Mouse (Mus musculus): ENCODE data around the gene Slc2a1.

DNA sequence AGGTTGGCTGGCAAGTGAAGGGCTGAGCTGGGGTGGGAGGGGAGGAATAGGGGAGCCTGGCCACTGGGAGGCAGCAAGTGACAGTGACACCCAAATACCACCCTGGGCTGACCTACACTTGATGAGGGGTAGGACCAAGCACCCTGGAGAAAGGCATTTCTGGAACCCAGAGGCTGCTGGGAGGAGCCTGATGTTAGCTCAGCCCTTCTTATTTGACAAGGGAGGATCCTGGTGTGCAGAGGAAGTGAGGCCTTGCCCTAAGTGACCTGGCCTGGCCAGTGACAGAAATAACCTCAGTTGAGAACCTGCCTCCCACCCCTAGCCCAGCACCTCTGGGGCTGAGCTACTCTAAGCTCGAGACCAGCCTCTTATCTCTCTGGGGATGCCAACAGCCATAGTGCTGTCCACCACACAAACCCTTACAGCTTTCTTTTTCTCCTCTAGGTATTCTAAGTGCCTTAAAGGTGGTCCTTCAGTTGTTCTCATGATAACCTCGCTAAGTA, 16.3 kb downstream of the Slc2a1 start:
- TF ChIP-seq CTCF (IDR thresholded peaks at IDR 0.05; ENCODE audit: low read depth, low read length) (no peak), POLR2A (IDR thresholded peaks at IDR 0.05; ENCODE audit: extremely low read depth, insufficient read depth, low read length) (no peak)

Data from liver, adult 2 months (tissue).